Mouse (Mus musculus) intestine, embryonic 15.5 days (tissue): ENCODE results near the gene Arid3a. TPM values are rescaled to one million over a fixed set of nuclear protein-coding genes. Genes with fewer than 3 reads are reported as not detected.
"Not testable (repeated sequence)": the region's sequence is repeated elsewhere in the genome, so short reads cannot be mapped to it uniquely, and the experiment has no call there.

Experiments
- ATAC-seq: fragments of 200-750 bp; cut with Nextera tagmentation; 2 replicates; pipeline ENCODE4 v1.8.0; 2017; ENCODE audit warnings: moderate TSS enrichment, moderate library complexity
- H3K27ac ChIP-seq: fragments of 300-500 bp; sonication (generic); 2 replicates; pipeline ENCODE4 v1.5.1; 2015; ENCODE audit warnings: mild to moderate bottlenecking, inconsistent platforms
- H3K27me3 ChIP-seq: fragments of 300-500 bp; sonication (generic); replicated peaks from 2 replicates; pipeline ENCODE4 v1.6.1; 2015; ENCODE audit warnings: inconsistent platforms
- H3K36me3 ChIP-seq: fragments of 300-500 bp; sonication (generic); 2 replicates; pipeline ENCODE4 v1.6.1; 2015; ENCODE audit warnings: inconsistent platforms
- H3K4me1 ChIP-seq: fragments of 300-500 bp; sonication (generic); replicated peaks from 2 replicates; pipeline ENCODE4 v1.6.1; 2015; ENCODE audit warnings: inconsistent platforms
- H3K4me2 ChIP-seq: fragments of 300-500 bp; sonication (generic); replicated peaks from 2 replicates; pipeline ENCODE4 v1.6.1; 2015; ENCODE audit warnings: mild to moderate bottlenecking, inconsistent platforms
- H3K4me3 ChIP-seq: fragments of 300-500 bp; sonication (generic); replicated peaks from 2 replicates; pipeline ENCODE4 v1.5.1; 2015; ENCODE audit warnings: inconsistent platforms
- H3K9ac ChIP-seq: fragments of 300-500 bp; sonication (generic); 2 replicates; pipeline ENCODE4 v1.6.1; 2015; ENCODE audit warnings: inconsistent platforms
- H3K9me3 ChIP-seq: fragments of 300-500 bp; sonication (generic); 2 replicates; pipeline ENCODE4 v1.6.1; 2016; ENCODE audit warnings: inconsistent platforms
- WGBS: fragments of 180-500 bp; shearing (Covaris S2); methylation state at CpG from one replicate; pipeline ENCODE4 v1.1.7; 2015; 5-methylcytosine and 5-hydroxymethylcytosine counted together
- polyA plus RNA-seq: library from polyadenylated mRNA; unstranded; fragments of >200 nt; fragmentation: Nextera tagmentation; extraction: Ambion mirVana; gene quantifications from 2 replicates; pipeline ENCODE4 v1.2.1, GENCODE M21; 2015

Arid3a gene
- polyA plus RNA-seq, 1 experiment from 2014 or later, result 18.7 TPM

GRCm38 (mm10) chr10:79890670-79891069, 36.2 kb upstream of the Arid3a start, which contains the start of gene Cfd:
Cfd (plus strand) TSS chr10:79890853.
- H3K27ac ChIP-seq, result no peak within 1 kb of the TSS
- ATAC-seq, result no peak
- no peak within 1 kb of the TSS for H3K4me3 ChIP-seq
- H3K9me3 ChIP-seq, result no peaks in the 10 kb centered on the region
- H3K4me1 ChIP-seq, result no peaks in the 10 kb centered on the region
- no peak within 1 kb of the TSS for H3K9ac ChIP-seq
- 52% methylated on average over 5 of the region's 5 CpGs for WGBS
- no peaks in the 10 kb centered on the region for H3K27me3 ChIP-seq
- no peak within 1 kb of the TSS for H3K4me2 ChIP-seq
- peaks cover 7% of the 10 kb centered on the region; the same call in 1 of the 2 replicates for H3K36me3 ChIP-seq

- WGBS, result 44% methylated on average over 22 of the region's 22 CpGs
- not testable (repeated sequence) for H3K4me2 ChIP-seq, H3K9ac ChIP-seq, H3K4me3 ChIP-seq, H3K27ac ChIP-seq, H3K4me1 ChIP-seq, H3K9me3 ChIP-seq, H3K27me3 ChIP-seq
- ATAC-seq, result peak; percentile 60
- peaks cover 13% of the 10 kb centered on the region; the same call in 1 of the 2 replicates for H3K36me3 ChIP-seq
Measured at GRCm38 (mm10) chr10:79892451-79893118, 34.3 kb upstream of the Arid3a start.

- H3K36me3 ChIP-seq, result peaks cover 25% of the 10 kb centered on the region
- no peak overlapping the region for H3K9ac ChIP-seq
- H3K9me3 ChIP-seq, result no peaks in the 10 kb centered on the region
- no peaks in the 10 kb centered on the region for H3K27me3 ChIP-seq
- no peak overlapping the region for H3K27ac ChIP-seq
- H3K4me2 ChIP-seq, result no peak overlapping the region
- 89% methylated on average over 16 of the region's 16 CpGs for WGBS
- H3K4me3 ChIP-seq, result no peak overlapping the region
- peaks cover 15% of the 10 kb centered on the region for H3K4me1 ChIP-seq
- ATAC-seq, result no peak
Measured at GRCm38 (mm10) chr10:79896306-79896705, 30.5 kb upstream of the Arid3a start.

GRCm38 (mm10) chr10:79896814-79897213, 30.0 kb upstream of the Arid3a start:
- Histone ChIP-seq H3K4me3 (no peak overlapping the region), H3K4me2 (no peak overlapping the region), H3K9ac (no peak overlapping the region), H3K4me1 (peaks cover 15% of the 10 kb centered on the region), H3K36me3 (peaks cover 25% of the 10 kb centered on the region), H3K27ac (no peak overlapping the region), H3K9me3 (no peaks in the 10 kb centered on the region), H3K27me3 (no peaks in the 10 kb centered on the region)
- peak; percentile 9; the same call in 1 of the 2 replicates for ATAC-seq
- 83% methylated on average over 13 of the region's 13 CpGs for WGBS

GRCm38 (mm10) chr10:79897316-79898245, 29.3 kb upstream of the Arid3a start:
- Histone ChIP-seq H3K4me3 (no peak overlapping the region), H3K9ac (no peak overlapping the region), H3K27me3 (no peaks in the 10 kb centered on the region), H3K4me2 (no peak overlapping the region), H3K4me1 (peaks cover 15% of the 10 kb centered on the region), H3K36me3 (peaks cover 26% of the 10 kb centered on the region), H3K27ac (no peak overlapping the region), H3K9me3 (no peaks in the 10 kb centered on the region)
- peak; percentile 49 for ATAC-seq
- WGBS, result 42% methylated on average over 20 of the region's 20 CpGs

- H3K36me3 ChIP-seq, result peaks cover 34% of the 10 kb centered on the region
- H3K4me2 ChIP-seq, result no peak overlapping the region
- H3K9me3 ChIP-seq, result no peaks in the 10 kb centered on the region
- H3K27ac ChIP-seq, result no peak overlapping the region
- H3K27me3 ChIP-seq, result no peaks in the 10 kb centered on the region
- peaks cover 15% of the 10 kb centered on the region for H3K4me1 ChIP-seq
- H3K4me3 ChIP-seq, result no peak overlapping the region
- H3K9ac ChIP-seq, result no peak overlapping the region
- WGBS, result 68% methylated on average over 2 of the region's 2 CpGs
- ATAC-seq, result no peak
Measured at GRCm38 (mm10) chr10:79900951-79901410, 25.9 kb upstream of the Arid3a start.

- Histone ChIP-seq H3K4me3 (no peak overlapping the region), H3K36me3 (peaks cover 35% of the 10 kb centered on the region), H3K9me3 (no peaks in the 10 kb centered on the region), H3K9ac (no peak overlapping the region), H3K27me3 (no peaks in the 10 kb centered on the region), H3K27ac (no peak overlapping the region), H3K4me1 (peaks cover 10% of the 10 kb centered on the region), H3K4me2 (no peak overlapping the region)
- no peak for ATAC-seq
- 94% methylated on average over 9 of the region's 9 CpGs for WGBS
Measured at GRCm38 (mm10) chr10:79906712-79907111, 20.1 kb upstream of the Arid3a start.

GRCm38 (mm10) chr10:79907415-79907814, 19.4 kb upstream of the Arid3a start:
- H3K4me1 ChIP-seq, result peaks cover 12% of the 10 kb centered on the region
- H3K36me3 ChIP-seq, result peaks cover 37% of the 10 kb centered on the region
- H3K27me3 ChIP-seq, result no peaks in the 10 kb centered on the region
- peak overlapping the region; percentile 64; the same call in 1 of the 2 replicates for H3K4me2 ChIP-seq
- no peak overlapping the region for H3K4me3 ChIP-seq
- WGBS, result 90% methylated on average over 10 of the region's 10 CpGs
- no peaks in the 10 kb centered on the region for H3K9me3 ChIP-seq
- no peak for ATAC-seq
- no peak overlapping the region for H3K9ac ChIP-seq
- no peak overlapping the region for H3K27ac ChIP-seq

GRCm38 (mm10) chr10:79908167-79909091, 18.4 kb upstream of the Arid3a start, which contains the start of gene Med16:
Med16 (minus strand) TSS chr10:79908923.
- peak within 1 kb of the TSS; percentile 81 for H3K4me3 ChIP-seq
- peak; percentile 97 for ATAC-seq
- H3K4me2 ChIP-seq, result peak within 1 kb of the TSS; percentile 64
- no peaks in the 10 kb centered on the region for H3K27me3 ChIP-seq
- H3K36me3 ChIP-seq, result peaks cover 33% of the 10 kb centered on the region
- H3K27ac ChIP-seq, result peak within 1 kb of the TSS; percentile 97
- H3K4me1 ChIP-seq, result peaks cover 15% of the 10 kb centered on the region
- no peaks in the 10 kb centered on the region for H3K9me3 ChIP-seq
- WGBS, result 1% methylated on average over 52 of the region's 52 CpGs
- H3K9ac ChIP-seq, result peak within 1 kb of the TSS; percentile 93

- Histone ChIP-seq H3K27ac (peak overlapping the region; percentile 59; the same call in 1 of the 2 replicates), H3K27me3 (no peaks in the 10 kb centered on the region), H3K9me3 (no peaks in the 10 kb centered on the region), H3K9ac (no peak overlapping the region), H3K4me3 (no peak overlapping the region), H3K36me3 (peaks cover 33% of the 10 kb centered on the region), H3K4me2 (peak overlapping the region; percentile 41), H3K4me1 (peaks cover 18% of the 10 kb centered on the region)
- WGBS, result 24% methylated on average over 14 of the region's 14 CpGs
- ATAC-seq, result peak; percentile 69
Measured at GRCm38 (mm10) chr10:79909092-79909922, 17.5 kb upstream of the Arid3a start.

GRCm38 (mm10) chr10:79910556-79910955, 16.3 kb upstream of the Arid3a start, which contains the start of gene Gm26602:
Gm26602 (plus strand) TSS chr10:79910856.
- no peak for ATAC-seq
- Histone ChIP-seq H3K27me3 (no peaks in the 10 kb centered on the region), H3K36me3 (peaks cover 23% of the 10 kb centered on the region), H3K4me3 (no peak within 1 kb of the TSS), H3K4me2 (no peak within 1 kb of the TSS), H3K9me3 (no peaks in the 10 kb centered on the region), H3K27ac (no peak within 1 kb of the TSS), H3K9ac (no peak within 1 kb of the TSS), H3K4me1 (peaks cover 31% of the 10 kb centered on the region)
- 88% methylated on average over 4 of the region's 4 CpGs for WGBS
